Mouse (Mus musculus) embryonic facial prominence, embryonic 14.5 days (tissue): ENCODE data around the gene Cyp17a1. TPM values are rescaled to one million over a fixed set of nuclear protein-coding genes. Genes with fewer than 3 reads are reported as not detected.

Experiments
- ATAC-seq: fragments of 200-750 bp; cut with Nextera tagmentation; 2 replicates; pipeline ENCODE4 v1.8.0; 2017; ENCODE audit warnings: low read depth, moderate number of reproducible peaks, moderate TSS enrichment
- DNase-seq: peaks from one replicate; pipeline ENCODE4 v3.0.0-alpha.2; 2015; ENCODE audit warnings: low spot score
- H3K27ac ChIP-seq: fragments of 300-500 bp; sonication (generic); replicated peaks from 2 replicates; pipeline ENCODE4 v1.5.1; 2014; ENCODE audit warnings: low read depth, mild to moderate bottlenecking, low read length, moderate library complexity
- H3K27me3 ChIP-seq: fragments of 300-500 bp; sonication (generic); replicated peaks from 2 replicates; pipeline ENCODE4 v1.6.1; 2014; ENCODE audit warnings: low read length; ENCODE audit not compliant: control insufficient read depth, insufficient read depth
- H3K36me3 ChIP-seq: fragments of 300-500 bp; sonication (generic); 2 replicates; pipeline ENCODE4 v1.6.1; 2014; ENCODE audit warnings: low read length, mixed read lengths; ENCODE audit not compliant: control insufficient read depth, insufficient read depth
- H3K4me1 ChIP-seq: fragments of 300-500 bp; sonication (generic); 2 replicates; pipeline ENCODE4 v1.6.1; 2014; ENCODE audit warnings: antibody characterized with exemption, low read length; ENCODE audit not compliant: control insufficient read depth, insufficient read depth
- H3K4me2 ChIP-seq: fragments of 300-500 bp; sonication (generic); 2 replicates; pipeline ENCODE4 v1.6.1; 2014; ENCODE audit warnings: low read depth, mild to moderate bottlenecking, low read length, moderate library complexity, mixed read lengths
- H3K4me3 ChIP-seq: fragments of 300-500 bp; sonication (generic); 2 replicates; pipeline ENCODE4 v1.5.1; 2014; ENCODE audit warnings: low read depth, mild to moderate bottlenecking, low read length
- H3K9ac ChIP-seq: fragments of 300-500 bp; sonication (generic); 2 replicates; pipeline ENCODE4 v1.6.1; 2014; ENCODE audit warnings: low read depth, mild to moderate bottlenecking, low read length, moderate library complexity, mixed read lengths
- H3K9me3 ChIP-seq: fragments of 300-500 bp; sonication (generic); 2 replicates; pipeline ENCODE4 v1.6.1; 2016; ENCODE audit warnings: low read length; ENCODE audit not compliant: control insufficient read depth
- WGBS: fragments of 180-500 bp; shearing (Covaris S2); extraction: QIAGEN DNeasy Blood & Tissue Kit; methylation state at CpG from one replicate; pipeline ENCODE4 v1.1.7; 2014; 5-methylcytosine and 5-hydroxymethylcytosine counted together
- polyA plus RNA-seq: library from polyadenylated mRNA; unstranded; fragments of >200 nt; fragmentation: Nextera tagmentation; extraction: Ambion mirVana; gene quantifications from 2 replicates; pipeline ENCODE4 v1.2.1, GENCODE M21; 2014

Cyp17a1 gene
- polyA plus RNA-seq, 1 experiment from 2014 or later, result 0.33 TPM

- Histone ChIP-seq H3K4me2 (no peak overlapping the region), H3K9ac (no peak overlapping the region), H3K4me1 (peaks cover 90% of the 10 kb centered on the region), H3K4me3 (no peak overlapping the region), H3K9me3 (no peaks in the 10 kb centered on the region), H3K27ac (no peak overlapping the region; the same call in 1 of the 2 replicates), H3K36me3 (peaks cover 6% of the 10 kb centered on the region; the same call in 1 of the 2 replicates), H3K27me3 (no peaks in the 10 kb centered on the region)
- 66% methylated on average over 5 of the region's 5 CpGs for WGBS
- DNase-seq (no peak), ATAC-seq (no peak)
Observed at GRCm38 (mm10) chr19:46643236-46643635, 29.7 kb downstream of the Cyp17a1 start.

- H3K9ac ChIP-seq, result peak overlapping the region; percentile 39; the same call in 1 of the 2 replicates
- H3K9me3 ChIP-seq, result no peaks in the 10 kb centered on the region
- DNase-seq (peak; percentile 59), ATAC-seq (no peak)
- WGBS, result 59% methylated on average over 22 of the region's 22 CpGs
- H3K4me3 ChIP-seq, result no peak overlapping the region
- H3K4me1 ChIP-seq, result peaks cover 82% of the 10 kb centered on the region
- H3K36me3 ChIP-seq, result peaks cover 10% of the 10 kb centered on the region; the same call in 1 of the 2 replicates
- H3K27me3 ChIP-seq, result no peaks in the 10 kb centered on the region
- peak overlapping the region; percentile 69 for H3K27ac ChIP-seq
- H3K4me2 ChIP-seq, result peak overlapping the region; percentile 28
Observed at GRCm38 (mm10) chr19:46642136-46642753, 30.7 kb downstream of the Cyp17a1 start.

GRCm38 (mm10) chr19:46641420-46642085 is 31.4 kb downstream of the Cyp17a1 start:
- no peaks in the 10 kb centered on the region for H3K27me3 ChIP-seq
- 54% methylated on average over 19 of the region's 19 CpGs for WGBS
- peak overlapping the region; percentile 34 for H3K9ac ChIP-seq
- peak; percentile 38; the same call in 1 of the 2 replicates for ATAC-seq
- H3K27ac ChIP-seq, result peak overlapping the region; percentile 69
- H3K4me1 ChIP-seq, result peaks cover 76% of the 10 kb centered on the region
- peaks cover 11% of the 10 kb centered on the region; the same call in 1 of the 2 replicates for H3K36me3 ChIP-seq
- H3K4me2 ChIP-seq, result peak overlapping the region; percentile 28
- no peaks in the 10 kb centered on the region for H3K9me3 ChIP-seq
- DNase-seq, result peak; percentile 75
- H3K4me3 ChIP-seq, result no peak overlapping the region

GRCm38 (mm10) chr19:46640780-46641179 is 32.2 kb downstream of the Cyp17a1 start:
- WGBS, result 83% methylated on average over 8 of the region's 8 CpGs
- peaks cover 75% of the 10 kb centered on the region for H3K4me1 ChIP-seq
- H3K9ac ChIP-seq, result peak overlapping the region; percentile 34; the same call in 1 of the 2 replicates
- no peaks in the 10 kb centered on the region for H3K27me3 ChIP-seq
- no peaks in the 10 kb centered on the region for H3K9me3 ChIP-seq
- ATAC-seq (no peak), DNase-seq (no peak)
- peaks cover 11% of the 10 kb centered on the region; the same call in 1 of the 2 replicates for H3K36me3 ChIP-seq
- no peak overlapping the region for H3K4me2 ChIP-seq
- no peak overlapping the region for H3K4me3 ChIP-seq
- peak overlapping the region; percentile 13; the same call in 1 of the 2 replicates for H3K27ac ChIP-seq

- peaks cover 11% of the 10 kb centered on the region; the same call in 1 of the 2 replicates for H3K36me3 ChIP-seq
- H3K4me1 ChIP-seq, result peaks cover 65% of the 10 kb centered on the region
- no peaks in the 10 kb centered on the region for H3K27me3 ChIP-seq
- no peak for DNase-seq
- no peak for ATAC-seq
- peak overlapping the region; percentile 75 for H3K27ac ChIP-seq
- H3K4me3 ChIP-seq, result no peak overlapping the region
- H3K9ac ChIP-seq, result no peak overlapping the region
- WGBS, result 61% methylated on average over 14 of the region's 14 CpGs
- no peaks in the 10 kb centered on the region for H3K9me3 ChIP-seq
- no peak overlapping the region for H3K4me2 ChIP-seq
Observed at GRCm38 (mm10) chr19:46639496-46639895, 33.5 kb downstream of the Cyp17a1 start.

- peaks cover 61% of the 10 kb centered on the region for H3K4me1 ChIP-seq
- no peaks in the 10 kb centered on the region for H3K27me3 ChIP-seq
- no peak overlapping the region for H3K4me3 ChIP-seq
- peak overlapping the region; percentile 75 for H3K27ac ChIP-seq
- H3K9me3 ChIP-seq, result no peaks in the 10 kb centered on the region
- DNase-seq (no peak), ATAC-seq (no peak)
- H3K36me3 ChIP-seq, result peaks cover 11% of the 10 kb centered on the region; the same call in 1 of the 2 replicates
- H3K4me2 ChIP-seq, result no peak overlapping the region
- H3K9ac ChIP-seq, result no peak overlapping the region
Observed at GRCm38 (mm10) chr19:46639053-46639452, 33.9 kb downstream of the Cyp17a1 start.

GRCm38 (mm10) chr19:46637598-46637997 is 35.4 kb downstream of the Cyp17a1 start:
- Histone ChIP-seq H3K27ac (no peak overlapping the region), H3K27me3 (no peaks in the 10 kb centered on the region), H3K4me1 (peaks cover 46% of the 10 kb centered on the region), H3K4me2 (no peak overlapping the region), H3K9ac (no peak overlapping the region), H3K36me3 (peaks cover 11% of the 10 kb centered on the region; the same call in 1 of the 2 replicates), H3K4me3 (no peak overlapping the region), H3K9me3 (no peaks in the 10 kb centered on the region)
- no peak for DNase-seq
- no peak for ATAC-seq
- WGBS, result 75% methylated on average over 6 of the region's 6 CpGs

- Histone ChIP-seq H3K27ac (no peak overlapping the region), H3K4me3 (no peak overlapping the region), H3K4me2 (no peak overlapping the region), H3K36me3 (peaks cover 11% of the 10 kb centered on the region; the same call in 1 of the 2 replicates), H3K27me3 (no peaks in the 10 kb centered on the region), H3K4me1 (peaks cover 28% of the 10 kb centered on the region), H3K9ac (no peak overlapping the region), H3K9me3 (no peaks in the 10 kb centered on the region)
- no peak for ATAC-seq
- DNase-seq, result no peak
- 63% methylated on average over 9 of the region's 9 CpGs for WGBS
Observed at GRCm38 (mm10) chr19:46635766-46636165, 37.2 kb downstream of the Cyp17a1 start.
